Mouse (Mus musculus): ENCODE measurements at regions not wholly inside any gene's neighbourhood (a gene's known extent, or its start where the extent isn't known, plus 50 kb on each side); places are given as distances from the start of the nearest gene placed in this dataset.
A peak's percentile ranks its signal among the peaks of the same experiment; 100 is the strongest.

GRCm38 (mm10) chr12:70590456-70591050 is 137.7 kb downstream of the Tmx1 start:
- DNase-seq, result peak; percentile 47

- DNase-seq, result no peak
These were observed 139.9 kb downstream of the Tmx1 start for GRCm38 (mm10) chr12:70592821-70593220.

- DNase-seq, result no peak
These were observed 145.4 kb downstream of the Tmx1 start for GRCm38 (mm10) chr12:70598211-70598701.

- no peak for DNase-seq
These were observed 146.8 kb downstream of the Tmx1 start for GRCm38 (mm10) chr12:70599731-70600130.

GRCm38 (mm10) chr12:70603869-70604268 is 151.0 kb downstream of the Tmx1 start:
- DNase-seq, result no peak

- no peak for DNase-seq
These were observed 155.8 kb downstream of the Tmx1 start for GRCm38 (mm10) chr12:70608672-70609071.

GRCm38 (mm10) chr12:70609116-70609871 is 156.4 kb downstream of the Tmx1 start:
- peak; percentile 61 for DNase-seq

- peak; percentile 76 for DNase-seq
These were observed 159.0 kb downstream of the Tmx1 start for GRCm38 (mm10) chr12:70611891-70612290.

- DNase-seq, result no peak
These were observed 160.3 kb downstream of the Tmx1 start for GRCm38 (mm10) chr12:70613244-70613643.

- DNase-seq, result no peak
These were observed 161.2 kb downstream of the Tmx1 start for GRCm38 (mm10) chr12:70614101-70614500.

GRCm38 (mm10) chr12:70614686-70615085 is 161.8 kb downstream of the Tmx1 start:
- no peak for DNase-seq

GRCm38 (mm10) chr12:70615123-70615522 is 162.2 kb downstream of the Tmx1 start:
- no peak for DNase-seq

GRCm38 (mm10) chr12:70616049-70616448 is 163.2 kb downstream of the Tmx1 start:
- no peak for DNase-seq

- DNase-seq, result no peak
These were observed 163.6 kb downstream of the Tmx1 start for GRCm38 (mm10) chr12:70616487-70616886.

- no peak for DNase-seq
These were observed 164.1 kb downstream of the Tmx1 start for GRCm38 (mm10) chr12:70617024-70617423.

- no peak for DNase-seq
These were observed 165.1 kb downstream of the Tmx1 start for GRCm38 (mm10) chr12:70617979-70618378.

- DNase-seq, result no peak
These were observed 166.5 kb downstream of the Tmx1 start for GRCm38 (mm10) chr12:70619436-70619835.

GRCm38 (mm10) chr12:70622019-70622418 is 169.1 kb downstream of the Tmx1 start:
- no peak for DNase-seq

- no peak for DNase-seq
These were observed 171.5 kb downstream of the Tmx1 start for GRCm38 (mm10) chr12:70624298-70624980.

GRCm38 (mm10) chr12:70627638-70628037 is 174.7 kb downstream of the Tmx1 start:
- DNase-seq, result no peak

- no peak for DNase-seq
These were observed 175.8 kb downstream of the Tmx1 start for GRCm38 (mm10) chr12:70628384-70629365.

GRCm38 (mm10) chr12:70629371-70629770 is 176.5 kb downstream of the Tmx1 start:
- DNase-seq, result no peak

All from kidney, postnatal 14 days (tissue).